Comparison of ENCODE assay signal across 8 mouse cellular contexts in the genomic region with DNA sequence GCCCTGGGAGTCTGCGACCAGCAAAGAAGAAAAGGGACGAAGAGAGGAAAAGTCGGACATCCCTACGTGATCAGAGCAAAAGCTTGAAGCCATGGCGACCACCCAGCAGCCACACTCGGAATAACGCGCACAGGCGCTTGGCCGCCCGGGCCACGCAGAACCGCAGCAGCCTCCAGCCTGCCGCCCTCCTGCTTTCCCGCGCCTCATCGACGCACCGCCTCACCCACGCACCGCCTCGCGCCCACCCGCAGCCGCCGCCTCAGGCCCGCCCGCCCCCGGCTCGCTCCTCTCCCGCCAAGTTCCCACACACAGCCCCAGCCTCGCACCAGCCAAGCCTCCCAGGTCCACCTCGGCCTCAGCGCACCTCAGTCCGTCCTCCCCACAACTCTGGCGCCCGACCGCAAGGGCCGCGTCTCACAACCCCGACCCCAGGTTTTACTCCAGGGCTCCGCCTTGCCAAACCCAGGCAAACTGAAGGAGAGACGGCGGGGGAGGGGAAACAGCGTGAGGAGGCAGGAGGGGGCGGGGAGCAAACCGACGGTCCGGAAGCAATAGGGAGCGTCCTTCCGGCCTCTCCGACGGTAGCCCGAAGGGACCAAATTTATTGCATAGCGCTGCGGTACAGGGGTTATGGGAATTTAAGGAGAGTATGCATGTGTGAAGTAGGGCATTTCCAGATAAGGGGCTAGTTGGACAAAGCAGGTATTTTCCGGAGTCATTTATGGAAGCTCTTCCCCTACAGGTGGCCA. TPM values are rescaled to one million over a fixed set of nuclear protein-coding genes. Genes with fewer than 3 reads are reported as not detected.
DNase-seq lines count a peak whose midpoint lies in the region; ATAC-seq and TF ChIP-seq lines count a peak whose summit lies in the region.
"Not testable (repeated sequence)": the region's sequence is repeated elsewhere in the genome, so short reads cannot be mapped to it uniquely, and the experiment has no call there.

Setdb1 (minus strand) TSS at position 502 of the 749 bp plus-strand sequence.

- intact Hi-C loops in gastrocnemius, adult 2 months (cut with DNase I): not testable (repeated sequence)
- intact Hi-C loops in left cerebral cortex, adult 2 months (cut with DNase I): loop anchor here (2.0 kb wide), 1 partner anchor 78 kb away; the partner anchor contains the start of gene Arnt

- DNase-seq in ZHBTc4 (ENCODE audit: low read depth, low spot score): peak; percentile 98
- peak; percentile 96 for DNase-seq in gastrocnemius, adult 2 months
- peak; percentile 98 for DNase-seq in hindbrain, postnatal 0 days (ENCODE audit: low spot score)
- DNase-seq in left cerebral cortex, adult 2 months (ENCODE audit: extremely low spot score in 1 of 2, low spot score in 2 of 2): peak; percentile 94
- peak; percentile 90 to 98 for DNase-seq in right cerebral cortex, adult 2 months (ENCODE audit: low spot score in 2 of 2)
- peak; percentile 97 for DNase-seq in urinary bladder, postnatal 14 days (ENCODE audit: low spot score)

- H3K4me3 ChIP-seq in gastrocnemius, adult 2 months: peak within 1 kb of the TSS; percentile 73
- H3K4me3 ChIP-seq in hindbrain, postnatal 0 days (ENCODE audit: low read length): peak within 1 kb of the TSS; percentile 45
- H3K4me3 ChIP-seq in left cerebral cortex, adult 2 months: peak within 1 kb of the TSS; percentile 45

- peak; percentile 96 for ATAC-seq in common myeloid progenitor, adult 5-6 weeks (replicated peaks; ENCODE audit: low read depth, poor library complexity, severe bottlenecking)
- peak; percentile 96 for ATAC-seq in hindbrain, postnatal 0 days
- ATAC-seq in megakaryocyte, adult 5-6 weeks (ENCODE audit: poor library complexity, severe bottlenecking): peak; percentile 94

- H3K9ac ChIP-seq in hindbrain, postnatal 0 days (replicated peaks; ENCODE audit: low read length): peak within 1 kb of the TSS; percentile 28; the same call in 1 of the 2 replicates

- peaks cover 14% of the 10 kb centered on the region; the same call in 1 of the 2 replicates for H3K36me3 ChIP-seq in hindbrain, postnatal 0 days (ENCODE audit: insufficient read depth, low read length)

- TF ChIP-seq CTCF in gastrocnemius, adult 2 months (IDR thresholded peaks at IDR 0.05); hindbrain, postnatal 0 days (IDR thresholded peaks at IDR 0.05; ENCODE audit: low read depth); left cerebral cortex, adult 2 months (IDR thresholded peaks at IDR 0.05): not testable (repeated sequence)

- not testable (repeated sequence) for H3K4me1 ChIP-seq in hindbrain, postnatal 0 days (ENCODE audit: insufficient read depth, low read length)

- WGBS in hindbrain, postnatal 0 days: under 1% methylated on average over 33 of the region's 57 CpGs

- H3K4me2 ChIP-seq in hindbrain, postnatal 0 days (ENCODE audit: low read depth, low read length): peak within 1 kb of the TSS; percentile 52

- not testable (repeated sequence) for H3K9me3 ChIP-seq in hindbrain, postnatal 0 days (ENCODE audit: low read length)

- not testable (repeated sequence) for H3K27me3 ChIP-seq in hindbrain, postnatal 0 days (ENCODE audit: insufficient read depth, low read length)

- H3K27ac ChIP-seq in gastrocnemius, adult 2 months: peak within 1 kb of the TSS; percentile 85
- peak within 1 kb of the TSS; percentile 56; the same call in 1 of the 2 replicates for H3K27ac ChIP-seq in hindbrain, postnatal 0 days
- peak within 1 kb of the TSS; percentile 40; the same call in 1 of the 2 replicates for H3K27ac ChIP-seq in left cerebral cortex, adult 2 months

RNA-seq across cellular contexts. Expression of gene Setdb1, which starts in this region (rescaled TPM):
- total RNA-seq in common myeloid progenitor, adult 5-6 weeks (2017): 35.8 and 44.9 TPM in 2 replicates
- 10 to 100 TPM; 10.6 to 11.7 TPM for total RNA-seq in gastrocnemius, adult 2 months (2021)
- 36.6 and 50.8 TPM in 2 replicates for total RNA-seq in hindbrain, postnatal 0 days (2014; rRNA removed)
- 26.4 and 26.5 TPM in 2 replicates for polyA plus RNA-seq in hindbrain, postnatal 0 days (2015; fragmentation: Nextera tagmentation; extraction: Ambion mirVana)
- total RNA-seq in left cerebral cortex, adult 2 months (2021): 10 to 100 TPM; 35.7 to 37.2 TPM
- 20.5 and 21.2 TPM in 2 replicates for total RNA-seq in megakaryocyte, adult 5-6 weeks (2015)
- total RNA-seq in megakaryocyte, adult 5-6 weeks (2017): 22.4 and 23.8 TPM in 2 replicates

Comparison
In these comparisons a context has a peak if more than half of its experiments do, and no peak if none do; other contexts are left out.
1. Peak in every context shown above with its lines: DNase-seq, ATAC-seq, H3K4me3 ChIP-seq and H3K27ac ChIP-seq.